Mouse (Mus musculus) liver, embryonic 14.5 days (tissue): ENCODE data around the gene Acsl5. TPM values are rescaled to one million over a fixed set of nuclear protein-coding genes. Genes with fewer than 3 reads are reported as not detected.

Experiments used
- ATAC-seq: fragments of 200-750 bp; cut with Nextera tagmentation; 2 replicates; pipeline ENCODE4 v1.8.0; 2017; ENCODE audit warnings: moderate number of reproducible peaks, mild to moderate bottlenecking, moderate library complexity; ENCODE audit not compliant: insufficient read depth
- DNase-seq, 3 experiments: peaks; one replicate each; pipeline ENCODE4 v3.0.0-alpha.2; 2012 to 2013; ENCODE audit warnings: low read depth in 3 of 3, low spot score in 3 of 3
- H3K27ac ChIP-seq: fragments of 300-500 bp; sonication (generic); 2 replicates; pipeline ENCODE4 v1.5.1; 2014; ENCODE audit warnings: moderate library complexity, mild to moderate bottlenecking, control low read depth, inconsistent platforms
- H3K27me3 ChIP-seq: fragments of 300-500 bp; sonication (generic); 2 replicates; pipeline ENCODE4 v1.6.1; 2014; ENCODE audit warnings: mild to moderate bottlenecking, low read length, moderate library complexity; ENCODE audit not compliant: control insufficient read depth, insufficient read depth
- H3K36me3 ChIP-seq: fragments of 300-500 bp; sonication (generic); replicated peaks from 2 replicates; pipeline ENCODE4 v1.6.1; 2014; ENCODE audit warnings: low read depth; ENCODE audit not compliant: control insufficient read depth, insufficient read depth
- H3K4me1 ChIP-seq, 2 experiments: fragments of 200-500 bp in 1 of 2; fragments of 300-500 bp in 1 of 2; sonication (generic) in 1 of 2; replicated peaks; 2 replicates each; pipeline ENCODE4 v1.6.1; 2012 to 2014; ENCODE audit warnings: antibody characterized with exemption in 1 of 2, inconsistent platforms in 1 of 2, low read length in 1 of 2; ENCODE audit not compliant: control insufficient read depth in 2 of 2, insufficient read depth in 2 of 2
- H3K4me2 ChIP-seq: fragments of 300-500 bp; sonication (generic); 2 replicates; pipeline ENCODE4 v1.6.1; 2014; ENCODE audit warnings: low read depth, mild to moderate bottlenecking, control low read depth, moderate library complexity
- H3K4me3 ChIP-seq, 2 experiments: fragments of 200-500 bp in 1 of 2; fragments of 300-500 bp in 1 of 2; sonication (generic) in 1 of 2; 2 replicates each; pipeline ENCODE4 v1.5.1; 2012 to 2014; ENCODE audit warnings: low read depth in 2 of 2, low read length in 2 of 2, mild to moderate bottlenecking in 2 of 2, control low read depth in 1 of 2, inconsistent platforms in 1 of 2, moderate library complexity in 1 of 2; ENCODE audit not compliant: insufficient read depth in 1 of 2
- H3K9ac ChIP-seq: fragments of 300-500 bp; sonication (generic); replicated peaks from 2 replicates; pipeline ENCODE4 v1.6.1; 2014; ENCODE audit warnings: mild to moderate bottlenecking, control low read depth, moderate library complexity
- H3K9me3 ChIP-seq: fragments of 300-500 bp; sonication (generic); 2 replicates; pipeline ENCODE4 v1.6.1; 2016; ENCODE audit warnings: low read length, mixed read lengths; ENCODE audit not compliant: control insufficient read depth
- CTCF ChIP-seq: IDR thresholded peaks from 2 replicates; pipeline ENCODE4 v1.5.1; 2016; ENCODE audit warnings: antibody characterized with exemption, low read depth, control low read depth
- EP300 ChIP-seq: IDR thresholded peaks from 2 replicates; pipeline ENCODE4 v1.6.1; 2016; ENCODE audit warnings: antibody characterized with exemption, low read depth
- WGBS: fragments of 180-500 bp; shearing (Covaris S2); extraction: QIAGEN DNeasy Blood & Tissue Kit; methylation state at CpG from one replicate; pipeline ENCODE4 v1.1.7; 2014; ENCODE audit not compliant: insufficient replicate concordance; 5-methylcytosine and 5-hydroxymethylcytosine counted together
- polyA plus RNA-seq, 2 experiments: library from polyadenylated mRNA; depleted of rRNA in 1 of 2; stranded (reverse) in 1 of 2; unstranded in 1 of 2; fragments of >200 nt; fragmentation: Nextera tagmentation in 1 of 2; extraction: Ambion mirVana in 1 of 2; gene quantifications; 2 replicates each; pipeline versions ENCODE4 v1.2.1 to v1.2.3; 2012 to 2014

Acsl5 gene
- polyA plus RNA-seq, 2 experiments, result 50.3 to 117 TPM

DNA sequence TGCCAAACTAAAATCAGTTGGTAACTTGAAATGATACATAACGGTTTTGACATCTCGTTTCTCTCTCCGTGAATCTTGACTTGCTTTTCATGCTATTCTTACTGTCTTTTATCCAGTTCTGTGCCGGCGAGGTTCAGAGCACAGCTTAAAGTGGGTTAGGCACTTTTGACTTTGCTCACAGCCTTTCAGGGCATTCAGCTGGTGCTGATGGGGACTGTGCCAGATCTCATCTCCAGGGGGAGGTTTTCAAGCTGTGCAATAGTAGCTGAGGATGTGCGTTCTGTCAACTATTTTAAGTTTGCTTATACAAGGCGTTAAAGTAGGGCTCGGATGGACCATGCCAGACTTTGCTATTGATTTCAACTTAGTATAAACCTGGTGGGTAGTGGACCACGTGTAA lies 85.3 kb downstream of the Acsl5 start:
- Histone ChIP-seq H3K27ac (no peak overlapping the region), H3K36me3 (peaks cover 3% of the 10 kb centered on the region), H3K9me3 (no peaks in the 10 kb centered on the region), H3K4me3 (no peak overlapping the region), H3K27me3 (no peaks in the 10 kb centered on the region), H3K4me2 (no peak overlapping the region), H3K4me1 (peaks cover 2 to 5% of the 10 kb centered on the region in 2 experiments; a peak in 3 of 4 replicates), H3K9ac (no peak overlapping the region)
- 80% methylated on average over 9 of the region's 9 CpGs for WGBS
- DNase-seq (no peak), ATAC-seq (no peak)
- TF ChIP-seq CTCF (no peak), EP300 (no peak)

DNA sequence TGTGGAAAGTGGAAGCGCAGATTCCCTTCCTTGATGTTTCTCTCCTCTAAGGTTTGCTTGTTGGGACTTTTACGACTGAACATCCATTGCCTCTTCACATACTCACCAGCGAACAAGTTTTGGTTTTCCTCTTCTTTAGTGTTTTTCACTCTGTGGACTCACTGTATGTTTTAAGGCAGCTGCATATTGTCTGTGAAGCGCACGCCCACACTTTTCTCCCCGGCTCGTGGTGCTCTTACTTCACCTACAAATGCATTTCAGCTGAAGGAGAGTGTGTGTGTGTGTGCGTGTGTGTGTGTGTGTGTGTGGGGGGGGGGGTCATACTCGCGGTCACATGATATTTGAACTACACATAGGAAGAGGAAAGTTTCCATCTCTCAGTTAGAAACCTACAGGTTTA lies 85.9 kb downstream of the Acsl5 start:
- WGBS, result 85% methylated on average over 10 of the region's 10 CpGs
- Histone ChIP-seq H3K9ac (no peak overlapping the region), H3K4me2 (no peak overlapping the region), H3K9me3 (no peaks in the 10 kb centered on the region), H3K27ac (no peak overlapping the region), H3K27me3 (no peaks in the 10 kb centered on the region), H3K4me3 (no peak overlapping the region), H3K36me3 (peaks cover 3% of the 10 kb centered on the region), H3K4me1 (peaks cover 2 to 5% of the 10 kb centered on the region in 2 experiments; a peak in 3 of 4 replicates)
- no peak for TF ChIP-seq EP300
- TF ChIP-seq CTCF, result no peak
- DNase-seq (no peak), ATAC-seq (no peak)

DNA sequence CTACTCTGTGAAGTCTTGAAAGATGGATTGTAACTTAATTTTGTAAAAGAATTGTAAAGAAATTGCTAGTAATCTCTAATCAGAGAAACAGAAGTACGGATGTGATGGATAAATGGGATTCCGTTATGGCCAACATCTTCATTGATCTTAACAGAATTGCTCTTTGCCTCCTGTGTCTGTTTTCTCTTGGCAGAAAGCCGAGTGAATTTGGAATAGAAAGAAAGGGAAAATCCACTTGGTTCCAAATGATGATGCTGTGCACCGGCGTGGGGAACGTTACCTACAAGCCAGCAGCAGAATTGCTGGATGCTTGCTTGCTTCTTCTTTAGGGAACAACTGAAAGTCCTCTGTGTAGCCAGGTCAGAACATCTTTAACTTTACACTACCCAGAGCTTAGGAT lies 88.8 kb downstream of the Acsl5 start:
- TF ChIP-seq EP300 (no peak), CTCF (no peak)
- Histone ChIP-seq H3K36me3 (peaks cover 3% of the 10 kb centered on the region), H3K27me3 (no peaks in the 10 kb centered on the region), H3K4me2 (no peak overlapping the region), H3K27ac (no peak overlapping the region), H3K4me1 (peaks cover 2 to 5% of the 10 kb centered on the region in 2 experiments; a peak in 3 of 4 replicates), H3K4me3 (no peak overlapping the region), H3K9me3 (no peaks in the 10 kb centered on the region), H3K9ac (no peak overlapping the region)
- WGBS, result 81% methylated on average over 6 of the region's 6 CpGs
- DNase-seq (no peak), ATAC-seq (no peak)

DNA sequence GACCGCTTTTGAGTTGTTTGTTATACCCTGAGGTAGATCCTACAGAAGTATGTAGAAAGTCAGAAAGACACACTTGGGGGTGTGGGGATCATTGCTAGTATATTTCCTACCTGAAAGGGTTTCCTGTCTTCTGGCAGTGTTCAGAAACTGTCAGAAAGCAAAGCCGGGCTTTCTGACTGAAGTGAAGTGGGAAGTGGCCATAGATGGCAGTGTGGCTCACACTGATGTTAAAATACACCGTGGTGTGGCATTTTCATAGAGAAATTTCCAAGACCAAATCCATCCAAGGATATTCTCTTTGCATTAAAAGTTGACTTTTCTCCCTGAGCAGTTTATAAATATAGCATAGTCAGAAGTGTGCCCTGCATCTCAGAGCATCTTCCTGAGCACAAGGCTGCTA lies 89.6 kb downstream of the Acsl5 start:
- Histone ChIP-seq H3K9me3 (no peaks in the 10 kb centered on the region), H3K4me1 (peaks cover 2 to 5% of the 10 kb centered on the region in 2 experiments; a peak in 3 of 4 replicates), H3K27ac (no peak overlapping the region), H3K27me3 (no peaks in the 10 kb centered on the region), H3K4me2 (no peak overlapping the region), H3K36me3 (peaks cover 3% of the 10 kb centered on the region), H3K4me3 (no peak overlapping the region), H3K9ac (no peak overlapping the region)
- 37% methylated on average over 3 of the region's 3 CpGs for WGBS
- no peak for DNase-seq
- ATAC-seq, result no peak
- TF ChIP-seq EP300, result no peak
- TF ChIP-seq CTCF, result no peak

DNA sequence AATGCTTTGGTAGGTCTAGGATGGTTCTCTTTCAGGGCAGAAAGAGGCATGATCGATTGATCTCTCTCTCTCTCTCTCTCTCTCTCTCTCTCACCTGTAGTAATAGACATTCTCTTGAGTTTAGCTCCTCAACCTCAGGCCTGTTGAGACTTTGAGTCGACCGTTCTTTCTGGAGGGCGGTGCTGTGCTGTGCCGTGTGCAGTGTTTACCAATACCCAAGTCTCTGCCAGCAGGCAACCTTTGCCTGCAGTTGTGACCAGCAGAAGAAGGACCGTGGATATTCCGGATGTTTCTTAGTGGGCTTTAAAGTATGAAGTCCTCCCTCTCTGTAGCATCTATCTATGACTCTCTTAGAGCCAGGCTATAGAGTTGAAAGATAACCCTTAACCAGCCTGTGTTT lies 90.7 kb downstream of the Acsl5 start:
- ATAC-seq (no peak), DNase-seq (no peak)
- 85% methylated on average over 7 of the region's 7 CpGs for WGBS
- H3K27ac ChIP-seq, result no peak overlapping the region
- H3K9me3 ChIP-seq, result no peaks in the 10 kb centered on the region
- TF ChIP-seq CTCF (no peak), EP300 (no peak)
- peaks cover 2 to 5% of the 10 kb centered on the region in 2 experiments; a peak in 3 of 4 replicates for H3K4me1 ChIP-seq
- H3K27me3 ChIP-seq, result no peaks in the 10 kb centered on the region
- H3K4me2 ChIP-seq, result no peak overlapping the region
- H3K9ac ChIP-seq, result no peak overlapping the region
- H3K36me3 ChIP-seq, result no peaks in the 10 kb centered on the region
- no peak overlapping the region for H3K4me3 ChIP-seq
